Mouse (Mus musculus) heart, postnatal 0 days (tissue): Measurements from ENCODE around the gene Coq8b. TPM values are rescaled to one million over a fixed set of nuclear protein-coding genes. Genes with fewer than 3 reads are reported as not detected.

ENCODE experiments used
- ATAC-seq: fragments of 200-750 bp; cut with Nextera tagmentation; 2 replicates; pipeline ENCODE4 v1.8.0; 2017; ENCODE audit warnings: low read depth, moderate number of reproducible peaks, moderate library complexity; ENCODE audit not compliant: insufficient read depth
- DNase-seq: peaks from one replicate; pipeline ENCODE4 v3.0.0-alpha.2; 2016; ENCODE audit warnings: low spot score
- H3K27ac ChIP-seq: fragments of 300-500 bp; sonication (generic); 2 replicates; pipeline ENCODE4 v1.5.1; 2014; ENCODE audit warnings: low read depth, mild to moderate bottlenecking
- H3K27me3 ChIP-seq: fragments of 300-500 bp; sonication (generic); 2 replicates; pipeline ENCODE4 v1.6.1; 2014; ENCODE audit warnings: low read length, mixed read lengths; ENCODE audit not compliant: control insufficient read depth, insufficient read depth
- H3K36me3 ChIP-seq: fragments of 300-500 bp; sonication (generic); replicated peaks from 2 replicates; pipeline ENCODE4 v1.6.1; 2014; ENCODE audit warnings: low read length, mixed read lengths; ENCODE audit not compliant: control insufficient read depth, insufficient read depth
- H3K4me1 ChIP-seq: fragments of 300-500 bp; sonication (generic); 2 replicates; pipeline ENCODE4 v1.6.1; 2014; ENCODE audit warnings: antibody characterized with exemption; ENCODE audit not compliant: control insufficient read depth, insufficient read depth
- H3K4me2 ChIP-seq: fragments of 300-500 bp; sonication (generic); 2 replicates; pipeline ENCODE4 v1.6.1; 2014; ENCODE audit warnings: low read depth, mild to moderate bottlenecking, low read length, moderate library complexity
- H3K4me3 ChIP-seq: fragments of 300-500 bp; sonication (generic); 2 replicates; pipeline ENCODE4 v1.5.1; 2014; ENCODE audit warnings: low read depth, low read length
- H3K9ac ChIP-seq: fragments of 300-500 bp; sonication (generic); replicated peaks from 2 replicates; pipeline ENCODE4 v1.6.1; 2014; ENCODE audit warnings: low read depth, low read length, mixed read lengths
- H3K9me3 ChIP-seq: fragments of 300-500 bp; sonication (generic); replicated peaks from 2 replicates; pipeline ENCODE4 v1.6.1; 2016; ENCODE audit warnings: low read length; ENCODE audit not compliant: control insufficient read depth
- CTCF ChIP-seq: IDR thresholded peaks from 2 replicates; pipeline ENCODE4 v1.5.1; 2016; ENCODE audit warnings: antibody characterized with exemption, control low read depth, low read depth
- EP300 ChIP-seq: IDR thresholded peaks from 2 replicates; pipeline ENCODE4 v1.6.1; 2016; ENCODE audit warnings: antibody characterized with exemption, low read depth
- WGBS: fragments of 180-500 bp; shearing (Covaris S2); extraction: QIAGEN DNeasy Blood & Tissue Kit; methylation state at CpG from one replicate; pipeline ENCODE4 v1.1.7; 2014; 5-methylcytosine and 5-hydroxymethylcytosine counted together
- polyA plus RNA-seq: library from polyadenylated mRNA; unstranded; fragments of >200 nt; fragmentation: Nextera tagmentation; extraction: Ambion mirVana; gene quantifications from 2 replicates; pipeline ENCODE4 v1.2.1, GENCODE M21; 2015
- total RNA-seq: library from RNA; depleted of rRNA; stranded (reverse); fragments of >200 nt; gene quantifications from 2 replicates; pipeline ENCODE4 v1.2.3, GENCODE M21; 2014; ENCODE audit warnings: low replicate concordance

The Coq8b gene
- total and polyA plus RNA-seq, 2 experiments from 2014 or later = 5.8 to 11.0 TPM

DNA sequence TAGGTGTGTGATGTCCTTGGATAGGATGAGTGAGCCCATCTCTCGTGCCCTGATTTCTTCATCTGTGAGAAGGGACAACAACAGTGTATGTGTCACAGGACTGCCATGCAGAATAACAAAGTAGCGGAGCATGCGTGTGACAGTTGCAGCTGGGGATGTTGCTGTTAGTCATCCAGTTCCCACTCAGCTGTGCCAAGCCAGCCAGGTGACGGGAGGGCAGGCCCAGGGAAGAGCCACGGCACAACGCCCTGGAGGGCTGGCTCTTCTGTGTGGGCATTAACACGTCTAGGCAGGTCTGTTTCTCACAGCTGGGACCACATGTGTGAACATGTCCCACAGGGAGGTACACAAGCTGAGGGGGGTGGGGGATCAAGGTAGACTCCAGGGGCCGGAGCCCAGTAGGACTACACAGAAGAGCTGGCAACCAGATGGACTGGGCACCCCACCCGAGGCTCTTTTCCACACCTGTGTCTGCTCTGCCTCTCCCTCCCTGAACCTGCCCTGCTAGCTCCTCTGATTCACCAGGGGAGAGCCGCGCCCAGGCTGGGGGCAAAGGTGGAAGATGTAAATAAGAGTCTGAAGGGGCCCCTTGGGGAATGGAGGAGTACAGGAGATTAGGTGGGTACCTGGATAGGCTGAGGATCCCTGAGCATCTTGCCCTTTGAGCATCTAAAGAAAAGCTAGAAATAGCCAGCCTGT lies 7.8 kb upstream of the Coq8b start:
- ATAC-seq (no peak), DNase-seq (no peak)
- no peak overlapping the region for H3K4me3 ChIP-seq
- 79% methylated on average over 11 of the region's 11 CpGs for WGBS
- no peak overlapping the region for H3K4me2 ChIP-seq
- no peaks in the 10 kb centered on the region for H3K9me3 ChIP-seq
- H3K27ac ChIP-seq = no peak overlapping the region
- H3K36me3 ChIP-seq = 0 out of 2 replicates have a peak, but pooled peaks cover 1% of the 10 kb centered on the region
- no peak for TF ChIP-seq EP300
- no peak for TF ChIP-seq CTCF
- peaks cover 16% of the 10 kb centered on the region for H3K4me1 ChIP-seq
- peak overlapping the region; percentile 30; the same call in 1 of the 2 replicates for H3K9ac ChIP-seq
- H3K27me3 ChIP-seq = no peaks in the 10 kb centered on the region

- peaks cover 17% of the 10 kb centered on the region for H3K4me1 ChIP-seq
- H3K4me2 ChIP-seq = peak overlapping the region; percentile 79
- no peak for DNase-seq
- 37% methylated on average over 9 of the region's 9 CpGs for WGBS
- H3K27me3 ChIP-seq = no peaks in the 10 kb centered on the region
- H3K27ac ChIP-seq = no peak overlapping the region
- peak overlapping the region; percentile 75; the same call in 1 of the 2 replicates for H3K9ac ChIP-seq
- H3K9me3 ChIP-seq = no peaks in the 10 kb centered on the region
- H3K36me3 ChIP-seq = no peaks in the 10 kb centered on the region
- no peak for ATAC-seq
- TF ChIP-seq EP300 (no peak), CTCF (no peak)
- H3K4me3 ChIP-seq = peak overlapping the region; percentile 73
Measured at GRCm38 (mm10) chr7:27227276-27227675, 5.5 kb upstream of the Coq8b start.

GRCm38 (mm10) chr7:27227676-27228075 lies 5.1 kb upstream of the Coq8b start:
- Histone ChIP-seq H3K4me3 (peak overlapping the region; percentile 73), H3K4me1 (peaks cover 20% of the 10 kb centered on the region), H3K27ac (peak overlapping the region; percentile 84), H3K4me2 (peak overlapping the region; percentile 79), H3K36me3 (no peaks in the 10 kb centered on the region), H3K9ac (peak overlapping the region; percentile 75), H3K27me3 (no peaks in the 10 kb centered on the region), H3K9me3 (no peaks in the 10 kb centered on the region)
- TF ChIP-seq EP300 (no peak), CTCF (no peak)
- DNase-seq (no peak), ATAC-seq (no peak; the same call in 1 of the 2 replicates)
- WGBS = 2% methylated on average over 10 of the region's 10 CpGs

DNA sequence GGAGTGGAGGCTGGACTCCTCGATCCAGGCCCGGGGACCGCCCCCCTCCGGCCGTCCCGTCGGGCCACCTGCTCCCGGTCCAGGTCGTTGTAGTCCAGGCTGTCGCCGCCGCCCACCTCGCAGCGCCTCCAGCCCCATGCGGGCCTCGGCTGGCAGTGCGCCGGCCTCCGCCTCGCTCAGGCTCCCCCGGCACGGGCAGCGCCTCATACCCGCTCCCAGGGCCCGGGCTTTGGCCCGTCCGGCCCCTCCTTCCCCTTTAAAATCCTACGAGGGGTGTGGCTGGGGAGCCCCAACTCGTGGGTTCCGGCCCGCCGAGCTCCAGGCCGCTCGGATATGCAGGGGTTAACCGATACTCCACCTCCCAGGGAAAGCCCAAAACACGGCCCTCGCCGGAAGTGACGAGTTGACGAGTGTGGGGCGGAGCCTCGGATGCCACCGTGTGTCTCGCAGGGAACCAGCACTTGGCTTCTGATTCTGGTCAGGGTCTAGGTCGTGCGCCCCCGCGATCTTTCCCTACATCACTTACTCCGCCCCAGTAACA lies 4.5 kb upstream of the Coq8b start, which contains the start of gene Itpkc:
TSS of gene Itpkc (minus strand) at position 381 of the 541 bp plus-strand sequence.
- peak within 1 kb of the TSS; percentile 79 for H3K4me2 ChIP-seq
- no peak; the same call in 1 of the 2 replicates for TF ChIP-seq EP300
- TF ChIP-seq CTCF = no peak; the same call in 1 of the 2 replicates
- H3K27ac ChIP-seq = peak within 1 kb of the TSS; percentile 84
- peaks cover 22% of the 10 kb centered on the region for H3K4me1 ChIP-seq
- ATAC-seq = peak; percentile 85
- no peaks in the 10 kb centered on the region for H3K27me3 ChIP-seq
- H3K4me3 ChIP-seq = peak within 1 kb of the TSS; percentile 73
- DNase-seq = peak; percentile 93
- WGBS = under 1% methylated on average over 49 of the region's 49 CpGs
- H3K36me3 ChIP-seq = no peaks in the 10 kb centered on the region
- peak within 1 kb of the TSS; percentile 75 for H3K9ac ChIP-seq
- H3K9me3 ChIP-seq = no peaks in the 10 kb centered on the region

GRCm38 (mm10) chr7:27228865-27229264 lies 4.0 kb upstream of the Coq8b start:
- no peaks in the 10 kb centered on the region for H3K36me3 ChIP-seq
- H3K4me2 ChIP-seq = peak overlapping the region; percentile 79
- TF ChIP-seq EP300 (no peak), CTCF (no peak)
- H3K27me3 ChIP-seq = no peaks in the 10 kb centered on the region
- WGBS = 12% methylated on average over 6 of the region's 6 CpGs
- DNase-seq (no peak), ATAC-seq (no peak)
- H3K4me1 ChIP-seq = peaks cover 24% of the 10 kb centered on the region
- peak overlapping the region; percentile 75 for H3K9ac ChIP-seq
- peak overlapping the region; percentile 73 for H3K4me3 ChIP-seq
- H3K9me3 ChIP-seq = no peaks in the 10 kb centered on the region
- peak overlapping the region; percentile 84 for H3K27ac ChIP-seq
